Mouse (Mus musculus): Measurements from ENCODE around the gene Ddx23.

DNA sequence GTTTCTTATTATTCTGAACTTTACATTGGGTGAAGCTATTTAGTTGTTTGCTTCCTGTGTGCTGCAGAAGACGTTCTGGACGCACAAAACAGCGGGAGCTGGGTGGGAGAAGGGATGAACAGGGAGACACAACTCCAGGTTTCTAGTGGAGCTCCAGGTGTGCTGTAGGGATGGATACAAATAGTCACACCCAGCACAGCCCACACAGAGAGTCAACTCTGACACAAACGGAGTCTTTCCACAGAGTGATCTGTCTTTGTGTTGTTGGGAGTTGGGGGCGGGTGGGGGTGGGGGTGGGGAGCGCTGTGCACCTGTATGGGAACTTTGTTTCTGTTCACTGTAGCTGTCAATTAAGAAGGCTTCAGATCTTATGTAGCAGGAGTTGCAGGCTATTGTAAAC lies 40.0 kb downstream of the Ddx23 start:
- TF ChIP-seq BHLHE40 (IDR thresholded peaks at IDR 0.05; ENCODE audit: borderline replicate concordance, low read depth, low read length) (no peak), CTCF (IDR thresholded peaks at IDR 0.05 in 2 of 3, conservative IDR thresholded peaks at IDR 0.05 in 1 of 3; ENCODE audit: control insufficient read depth in 1 of 3, insufficient read depth in 1 of 3, low read depth in 2 of 3, low read length in 3 of 3, poor library complexity in 1 of 3, severe bottlenecking in 1 of 3) (no peak)

Measured in MEL (cell line).